Mouse (Mus musculus): ENCODE measurements at regions not wholly inside any gene's neighbourhood (a gene's known extent, or its start where the extent isn't known, plus 50 kb on each side); places are given as distances from the start of the nearest gene placed in this dataset.

- TF ChIP-seq CTCF (IDR thresholded peaks at IDR 0.05) (no peak), EP300 (IDR thresholded peaks at IDR 0.05; ENCODE audit: insufficient read depth, low read depth, low read length) (no peak), POLR2A (IDR thresholded peaks at IDR 0.05; ENCODE audit: insufficient read depth, low read depth, low read length) (no peak)
These were observed 90.7 kb downstream of the Tmem17 start for GRCm38 (mm10) chr11:22602610-22603009.

All from heart, adult 2 months (tissue).